Mouse (Mus musculus) neural tube, embryonic 15.5 days (tissue): Measurements from ENCODE around the gene Tm9sf2. TPM values are rescaled to one million over a fixed set of nuclear protein-coding genes. Genes with fewer than 3 reads are reported as not detected.

Experiments
- ATAC-seq: fragments of 200-750 bp; cut with Nextera tagmentation; 2 replicates; pipeline ENCODE4 v1.8.0; 2017; ENCODE audit warnings: mild to moderate bottlenecking, moderate TSS enrichment, moderate library complexity; ENCODE audit not compliant: low FRiP score
- H3K27ac ChIP-seq: fragments of 300-500 bp; sonication (generic); replicated peaks from 2 replicates; pipeline ENCODE4 v1.5.1; 2015; ENCODE audit warnings: mild to moderate bottlenecking, inconsistent platforms
- H3K27me3 ChIP-seq: fragments of 300-500 bp; sonication (generic); replicated peaks from 2 replicates; pipeline ENCODE4 v1.6.1; 2015; ENCODE audit warnings: inconsistent platforms
- H3K36me3 ChIP-seq: fragments of 300-500 bp; sonication (generic); 2 replicates; pipeline ENCODE4 v1.6.1; 2015; ENCODE audit warnings: inconsistent platforms
- H3K4me1 ChIP-seq: fragments of 300-500 bp; sonication (generic); 2 replicates; pipeline ENCODE4 v1.6.1; 2015; ENCODE audit warnings: inconsistent platforms
- H3K4me2 ChIP-seq: fragments of 300-500 bp; sonication (generic); 2 replicates; pipeline ENCODE4 v1.6.1; 2015; ENCODE audit warnings: inconsistent platforms, mild to moderate bottlenecking, moderate library complexity
- H3K4me3 ChIP-seq: fragments of 300-500 bp; sonication (generic); replicated peaks from 2 replicates; pipeline ENCODE4 v1.5.1; 2015; ENCODE audit warnings: mild to moderate bottlenecking, inconsistent platforms
- H3K9ac ChIP-seq: fragments of 300-500 bp; sonication (generic); replicated peaks from 2 replicates; pipeline ENCODE4 v1.6.1; 2015; ENCODE audit warnings: mild to moderate bottlenecking, inconsistent platforms
- H3K9me3 ChIP-seq: fragments of 300-500 bp; sonication (generic); replicated peaks from 2 replicates; pipeline ENCODE4 v1.6.1; 2016; ENCODE audit warnings: inconsistent platforms
- WGBS: fragments of 180-500 bp; shearing (Covaris S2); methylation state at CpG from one replicate; pipeline ENCODE4 v1.1.7; 2015; ENCODE audit warnings: mixed read lengths; 5-methylcytosine and 5-hydroxymethylcytosine counted together
- polyA plus RNA-seq: library from polyadenylated mRNA; unstranded; fragments of >200 nt; fragmentation: Nextera tagmentation; extraction: Ambion mirVana; gene quantifications from 2 replicates; pipeline ENCODE4 v1.2.1, GENCODE M21; 2015

Tm9sf2 gene
- polyA plus RNA-seq, 1 experiment from 2014 or later: 110 TPM

DNA sequence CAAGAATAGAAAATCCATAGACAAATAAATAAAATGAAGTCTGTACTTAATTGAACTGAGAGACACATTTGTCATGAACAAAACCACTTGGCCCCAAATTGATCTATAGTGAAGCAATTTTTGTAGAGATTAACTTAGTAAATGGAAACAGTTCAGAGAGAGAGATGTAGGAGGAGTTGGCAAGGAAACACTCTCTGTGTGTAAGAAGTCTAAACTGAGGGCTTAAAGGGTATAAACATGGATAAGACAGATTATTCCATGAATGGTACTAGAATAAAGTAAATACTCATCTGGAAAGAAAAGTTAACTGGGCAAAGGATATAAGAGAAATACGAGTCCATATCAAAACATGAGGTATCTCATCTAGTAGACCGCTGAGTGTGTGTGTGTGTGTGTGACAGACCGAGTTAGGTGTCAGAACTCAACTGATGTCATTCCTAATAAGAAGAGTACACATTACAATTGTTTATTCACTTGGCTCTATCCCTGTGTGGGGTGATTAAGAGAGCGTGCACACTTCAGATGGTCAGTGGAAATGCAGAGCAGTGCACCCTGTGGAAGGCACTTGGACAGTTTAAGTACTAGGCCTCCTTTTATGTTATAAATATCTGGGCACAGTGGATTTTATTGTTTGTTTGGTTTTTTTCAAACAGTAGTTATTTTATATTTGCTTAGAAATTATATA lies 36.9 kb downstream of the Tm9sf2 start:
- Histone ChIP-seq H3K4me1 (no peaks in the 10 kb centered on the region), H3K36me3 (peaks cover 65% of the 10 kb centered on the region), H3K9ac (no peak overlapping the region), H3K4me3 (no peak overlapping the region), H3K27ac (no peak overlapping the region), H3K27me3 (no peaks in the 10 kb centered on the region), H3K9me3 (no peaks in the 10 kb centered on the region), H3K4me2 (no peak overlapping the region)
- 90% methylated on average over 4 of the region's 4 CpGs for WGBS
- ATAC-seq: no peak

GRCm38 (mm10) chr14:122145374-122145773 lies 38.5 kb downstream of the Tm9sf2 start:
- 74% methylated on average over 1 of the region's 1 CpGs for WGBS
- Histone ChIP-seq H3K4me2 (no peak overlapping the region), H3K4me3 (no peak overlapping the region), H3K9ac (no peak overlapping the region), H3K9me3 (no peaks in the 10 kb centered on the region), H3K4me1 (no peaks in the 10 kb centered on the region), H3K27me3 (no peaks in the 10 kb centered on the region), H3K36me3 (peaks cover 63% of the 10 kb centered on the region), H3K27ac (no peak overlapping the region)
- no peak for ATAC-seq

- Histone ChIP-seq H3K36me3 (peaks cover 70% of the 10 kb centered on the region), H3K9me3 (no peaks in the 10 kb centered on the region)
- 47% methylated on average over 5 of the region's 5 CpGs for WGBS
Observed at GRCm38 (mm10) chr14:122150616-122151015, 43.8 kb downstream of the Tm9sf2 start.

GRCm38 (mm10) chr14:122157738-122158137 lies 50.9 kb downstream of the Tm9sf2 start:
- no peaks in the 10 kb centered on the region for H3K27me3 ChIP-seq
- no peak for ATAC-seq
- 91% methylated on average over 7 of the region's 7 CpGs for WGBS
- no peak overlapping the region for H3K27ac ChIP-seq
- H3K9me3 ChIP-seq: no peaks in the 10 kb centered on the region
- peaks cover 40% of the 10 kb centered on the region for H3K36me3 ChIP-seq
- no peak overlapping the region for H3K4me3 ChIP-seq
- no peaks in the 10 kb centered on the region for H3K4me1 ChIP-seq
- H3K4me2 ChIP-seq: no peak overlapping the region
- H3K9ac ChIP-seq: no peak overlapping the region

More at GRCm38 (mm10) chr14:122150616-122151015, 43.8 kb downstream of the Tm9sf2 start:
- no peak overlapping the region for H3K4me2 ChIP-seq
- H3K4me1 ChIP-seq: no peaks in the 10 kb centered on the region
- H3K27me3 ChIP-seq: no peaks in the 10 kb centered on the region
- no peak overlapping the region for H3K4me3 ChIP-seq
- no peak overlapping the region for H3K27ac ChIP-seq
- H3K9ac ChIP-seq: no peak overlapping the region
- no peak for ATAC-seq

- H3K4me3 ChIP-seq: no peak overlapping the region
- no peak overlapping the region for H3K9ac ChIP-seq
- H3K27me3 ChIP-seq: no peaks in the 10 kb centered on the region
- H3K9me3 ChIP-seq: no peaks in the 10 kb centered on the region
- no peak overlapping the region for H3K27ac ChIP-seq
- H3K4me2 ChIP-seq: no peak overlapping the region
- WGBS: 100% methylated on average over 1 of the region's 1 CpGs
- no peak for ATAC-seq
- H3K36me3 ChIP-seq: peaks cover 29% of the 10 kb centered on the region
- no peaks in the 10 kb centered on the region for H3K4me1 ChIP-seq
Observed at GRCm38 (mm10) chr14:122160916-122161315, 54.1 kb downstream of the Tm9sf2 start.

GRCm38 (mm10) chr14:122168912-122169311 lies 62.1 kb downstream of the Tm9sf2 start:
- Histone ChIP-seq H3K27me3 (no peaks in the 10 kb centered on the region), H3K4me3 (no peak overlapping the region), H3K9ac (no peak overlapping the region), H3K27ac (no peak overlapping the region), H3K4me1 (peaks cover 12% of the 10 kb centered on the region; the same call in 1 of the 2 replicates), H3K36me3 (peaks cover 5% of the 10 kb centered on the region), H3K4me2 (no peak overlapping the region), H3K9me3 (no peaks in the 10 kb centered on the region)
- 72% methylated on average over 7 of the region's 7 CpGs for WGBS
- ATAC-seq: no peak

GRCm38 (mm10) chr14:122170202-122170781 lies 63.5 kb downstream of the Tm9sf2 start:
- H3K4me3 ChIP-seq: no peak overlapping the region
- no peaks in the 10 kb centered on the region for H3K9me3 ChIP-seq
- H3K27me3 ChIP-seq: no peaks in the 10 kb centered on the region
- ATAC-seq: no peak; the same call in 1 of the 2 replicates
- H3K4me2 ChIP-seq: no peak overlapping the region
- WGBS: 72% methylated on average over 7 of the region's 7 CpGs
- peaks cover 12% of the 10 kb centered on the region; the same call in 1 of the 2 replicates for H3K4me1 ChIP-seq
- H3K9ac ChIP-seq: no peak overlapping the region
- no peaks in the 10 kb centered on the region for H3K36me3 ChIP-seq
- no peak overlapping the region for H3K27ac ChIP-seq

DNA sequence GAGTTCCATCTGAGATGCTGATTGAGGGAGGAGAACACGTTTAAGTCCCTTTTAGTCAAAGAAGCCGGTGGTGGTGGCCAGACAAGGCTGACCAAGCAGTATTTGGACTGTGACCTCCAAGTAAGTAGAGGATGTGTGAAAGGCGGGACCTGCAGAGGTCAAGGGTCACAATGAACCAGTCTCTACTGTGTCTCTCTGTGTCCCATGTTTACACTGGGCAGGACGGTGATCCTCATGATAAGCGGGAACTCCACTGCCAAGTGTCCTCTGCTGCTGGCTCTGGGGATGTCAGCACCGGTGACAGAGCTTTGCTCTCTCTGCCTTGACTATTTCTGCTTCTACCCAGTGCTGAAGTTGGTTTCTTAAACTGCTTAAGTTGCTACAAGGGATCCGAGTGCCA lies 64.2 kb downstream of the Tm9sf2 start:
- Histone ChIP-seq H3K27me3 (no peaks in the 10 kb centered on the region), H3K4me1 (peaks cover 12% of the 10 kb centered on the region; the same call in 1 of the 2 replicates), H3K4me2 (no peak overlapping the region), H3K9me3 (no peaks in the 10 kb centered on the region), H3K36me3 (no peaks in the 10 kb centered on the region), H3K4me3 (no peak overlapping the region), H3K27ac (no peak overlapping the region), H3K9ac (no peak overlapping the region)
- ATAC-seq: no peak
- 88% methylated on average over 7 of the region's 7 CpGs for WGBS

DNA sequence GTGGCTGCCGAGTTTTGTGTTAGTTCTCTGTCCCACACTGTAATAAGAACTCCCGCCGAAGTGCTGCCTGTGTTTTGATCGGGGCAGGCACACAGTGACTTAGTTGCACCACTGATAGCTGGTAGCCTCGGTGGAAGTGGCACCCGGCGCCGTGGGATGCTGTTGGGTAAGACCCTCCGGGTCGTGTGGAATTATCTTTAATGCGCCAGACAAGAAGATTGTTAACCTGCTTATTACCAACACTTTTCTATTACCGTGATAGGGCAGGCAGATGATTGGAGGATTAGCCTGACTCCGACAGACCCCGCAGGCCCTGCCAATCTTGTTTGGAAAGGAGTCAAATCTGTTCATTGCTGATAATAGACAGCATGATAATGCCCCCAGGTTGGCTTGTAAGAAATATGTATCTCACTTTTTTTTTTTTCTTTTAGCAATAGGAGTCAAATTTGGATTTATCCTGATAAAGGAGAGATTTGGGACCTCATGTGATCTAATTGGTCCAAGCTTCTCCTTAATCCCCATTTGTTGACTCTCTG lies 69.5 kb downstream of the Tm9sf2 start:
- ATAC-seq: no peak
- no peak overlapping the region for H3K27ac ChIP-seq
- no peaks in the 10 kb centered on the region for H3K36me3 ChIP-seq
- H3K9me3 ChIP-seq: no peaks in the 10 kb centered on the region
- H3K9ac ChIP-seq: no peak overlapping the region
- 91% methylated on average over 14 of the region's 14 CpGs for WGBS
- no peak overlapping the region for H3K4me2 ChIP-seq
- 0 out of 2 replicates have a peak, but pooled peaks cover 5% of the 10 kb centered on the region for H3K4me1 ChIP-seq
- H3K4me3 ChIP-seq: no peak overlapping the region
- H3K27me3 ChIP-seq: no peaks in the 10 kb centered on the region

GRCm38 (mm10) chr14:122179262-122179661 lies 72.4 kb downstream of the Tm9sf2 start:
- Histone ChIP-seq H3K27ac (no peak overlapping the region), H3K9me3 (no peaks in the 10 kb centered on the region), H3K27me3 (no peaks in the 10 kb centered on the region; the same call in 1 of the 2 replicates), H3K9ac (no peak overlapping the region), H3K4me1 (peaks cover 12% of the 10 kb centered on the region; the same call in 1 of the 2 replicates), H3K4me3 (no peak overlapping the region), H3K4me2 (no peak overlapping the region), H3K36me3 (no peaks in the 10 kb centered on the region)
- no peak for ATAC-seq
- WGBS: 59% methylated on average over 16 of the region's 16 CpGs

GRCm38 (mm10) chr14:122181078-122181814 lies 74.4 kb downstream of the Tm9sf2 start, which contains the start of gene Clybl:
Gene Clybl (plus strand): TSS chr14:122181704.
- ATAC-seq: peak; percentile 97
- WGBS: 3% methylated on average over 43 of the region's 45 CpGs
- Histone ChIP-seq H3K27ac (peak within 1 kb of the TSS; percentile 58; the same call in 1 of the 2 replicates), H3K9ac (peak within 1 kb of the TSS; percentile 67), H3K9me3 (no peaks in the 10 kb centered on the region), H3K4me3 (peak within 1 kb of the TSS; percentile 76), H3K4me1 (peaks cover 12% of the 10 kb centered on the region; the same call in 1 of the 2 replicates), H3K4me2 (peak within 1 kb of the TSS; percentile 89), H3K27me3 (no peaks in the 10 kb centered on the region; the same call in 1 of the 2 replicates), H3K36me3 (no peaks in the 10 kb centered on the region)
